Mouse (Mus musculus): ENCODE measurements at regions not wholly inside any gene's neighbourhood (a gene's known extent, or its start where the extent isn't known, plus 50 kb on each side); places are given as distances from the start of the nearest gene placed in this dataset.

- TF ChIP-seq CTCF (conservative IDR thresholded peaks at IDR 0.05 in 1 of 2, IDR thresholded peaks at IDR 0.05 in 1 of 2; ENCODE audit: low read depth in 2 of 2, low read length in 2 of 2) (no peak), KAT2A (IDR thresholded peaks at IDR 0.05; ENCODE audit: insufficient replicate concordance, low read length) (no peak), USF2 (conservative IDR thresholded peaks at IDR 0.05; ENCODE audit: low read depth, low read length) (no peak), POLR2A (IDR thresholded peaks at IDR 0.05; ENCODE audit: low read depth, low read length) (no peak), ZC3H11A (IDR thresholded peaks at IDR 0.05; ENCODE audit: low read depth, low read length) (no peak), MYC (IDR thresholded peaks at IDR 0.05; ENCODE audit: low read depth, low read length) (no peak), MAX (IDR thresholded peaks at IDR 0.05; ENCODE audit: low read length) (no peak), HCFC1 (IDR thresholded peaks at IDR 0.05; ENCODE audit: low read depth, low read length) (no peak), RAD21 (IDR thresholded peaks at IDR 0.05; ENCODE audit: low read depth, low read length) (no peak), TCF12 (IDR thresholded peaks at IDR 0.05; ENCODE audit: low read depth, low read length) (no peak), NRF1 (IDR thresholded peaks at IDR 0.05; ENCODE audit: low read depth, low read length) (no peak)
Observed at GRCm38 (mm10) chr7:95852630-95853029, 318.4 kb upstream of the Tenm4 start.
